In genomic region chr11:95611283-95611682, GRCm38 (mm10) we compare ENCODE assay signal across 17 mouse cellular contexts. TPM values are rescaled to one million over a fixed set of nuclear protein-coding genes. Genes with fewer than 3 reads are reported as not detected.
DNase-seq lines count a peak whose midpoint lies in the region; ATAC-seq and TF ChIP-seq lines count a peak whose summit lies in the region.
"Had no signal": no experiment of that assay in that cellular context is flagged by ENCODE, and none has a peak within 500 bp of the region (broad histone marks: within the 10 kb centered on the region; RNA-seq: fewer than 3 reads in every experiment).

No protein-coding gene starts in this region.

- TF ChIP-seq CTCF in left cerebral cortex, adult 2 months (IDR thresholded peaks at IDR 0.05), result no peak
- no peak for TF ChIP-seq CTCF in E14TG2a.4 (conservative IDR thresholded peaks at IDR 0.05; ENCODE audit: low read length)

- H3K4me1 ChIP-seq in heart, embryonic 10.5 days, result peaks cover 23% of the 10 kb centered on the region
- peaks cover 10% of the 10 kb centered on the region for H3K4me1 ChIP-seq in heart, embryonic 12.5 days (replicated peaks)
- H3K4me1 ChIP-seq in E14TG2a.4 (replicated peaks; ENCODE audit: low read depth, low read length), result peaks cover 54% of the 10 kb centered on the region
- peaks cover 33% of the 10 kb centered on the region for H3K4me1 ChIP-seq in embryonic facial prominence, embryonic 14.5 days (ENCODE audit: control insufficient read depth, insufficient read depth, low read length)
- H3K4me1 ChIP-seq: liver, embryonic 15.5 days had no signal

- no peak overlapping the region for H3K9ac ChIP-seq in heart, embryonic 12.5 days
- no peak overlapping the region for H3K9ac ChIP-seq in embryonic facial prominence, embryonic 14.5 days (ENCODE audit: low read depth, low read length)
- H3K9ac ChIP-seq: liver, embryonic 15.5 days; midbrain, embryonic 15.5 days had no signal

- H3K4me3 ChIP-seq in heart, embryonic 10.5 days, result no peak overlapping the region
- H3K4me3 ChIP-seq in heart, embryonic 12.5 days, result no peak overlapping the region
- no peak overlapping the region for H3K4me3 ChIP-seq in left cerebral cortex, adult 2 months
- peak overlapping the region; percentile 26 for H3K4me3 ChIP-seq in E14TG2a.4 (replicated peaks; ENCODE audit: low read length)
- H3K4me3 ChIP-seq in embryonic facial prominence, embryonic 14.5 days (ENCODE audit: low read depth, low read length), result no peak overlapping the region
- H3K4me3 ChIP-seq: liver, embryonic 15.5 days; megakaryocyte, embryonic 14.5 days had no signal

- no peak for DNase-seq in heart, embryonic 10.5 days (ENCODE audit: low spot score)
- peak; percentile 28 for DNase-seq in left cerebral cortex, postnatal 4 days
- DNase-seq in left cerebral cortex, adult 2 months (ENCODE audit: extremely low spot score in 1 of 2, low spot score in 2 of 2), result no peak
- DNase-seq in embryonic facial prominence, embryonic 14.5 days (ENCODE audit: low spot score), result peak; percentile 67
- no peak for DNase-seq in cerebellum, postnatal 4 days (ENCODE audit: low spot score in 2 of 2)
- no peak for DNase-seq in layer of hippocampus, adult 8-10 months (ENCODE audit: low spot score in 2 of 2)
- DNase-seq: adrenal gland, postnatal 36 days; cerebellum, adult 11-12 months; cerebellum, postnatal 25 days; kidney, adult 9 months; kidney, postnatal 4 days had no signal

- no peaks in the 10 kb centered on the region for H3K36me3 ChIP-seq in heart, embryonic 10.5 days
- H3K36me3 ChIP-seq in heart, embryonic 12.5 days, result no peaks in the 10 kb centered on the region
- no peaks in the 10 kb centered on the region for H3K36me3 ChIP-seq in E14TG2a.4 (ENCODE audit: insufficient read depth, low read length)
- no peaks in the 10 kb centered on the region for H3K36me3 ChIP-seq in embryonic facial prominence, embryonic 14.5 days (ENCODE audit: control insufficient read depth, insufficient read depth, low read length)
- H3K36me3 ChIP-seq: liver, embryonic 15.5 days; midbrain, embryonic 15.5 days had no signal

- H3K27me3 ChIP-seq in heart, embryonic 10.5 days (ENCODE audit: insufficient read depth, poor library complexity, severe bottlenecking), result peaks cover 58% of the 10 kb centered on the region
- peaks cover 14% of the 10 kb centered on the region for H3K27me3 ChIP-seq in heart, embryonic 12.5 days (replicated peaks)
- peaks cover 33% of the 10 kb centered on the region for H3K27me3 ChIP-seq in E14TG2a.4 (ENCODE audit: insufficient read depth, low read length)
- H3K27me3 ChIP-seq in embryonic facial prominence, embryonic 14.5 days (replicated peaks; ENCODE audit: control insufficient read depth, insufficient read depth, low read length), result no peaks in the 10 kb centered on the region
- H3K27me3 ChIP-seq: midbrain, embryonic 15.5 days had no signal

- H3K27ac ChIP-seq in heart, embryonic 10.5 days, result 0 out of 2 replicates have a peak overlapping the region, but pooled peaks have one; percentile 62
- no peak overlapping the region for H3K27ac ChIP-seq in heart, embryonic 12.5 days (ENCODE audit: poor library complexity, severe bottlenecking)
- H3K27ac ChIP-seq in left cerebral cortex, adult 2 months, result no peak overlapping the region
- H3K27ac ChIP-seq in embryonic facial prominence, embryonic 14.5 days (replicated peaks; ENCODE audit: low read depth, low read length), result peak overlapping the region; percentile 79
- H3K27ac ChIP-seq: liver, embryonic 15.5 days; midbrain, embryonic 15.5 days had no signal

- H3K4me2 ChIP-seq in heart, embryonic 12.5 days, result no peak overlapping the region
- H3K4me2 ChIP-seq in embryonic facial prominence, embryonic 14.5 days (ENCODE audit: low read depth, low read length), result peak overlapping the region; percentile 51
- H3K4me2 ChIP-seq: liver, embryonic 15.5 days had no signal

- no peak for ATAC-seq in heart, embryonic 12.5 days (ENCODE audit: insufficient number of reproducible peaks, low FRiP score)
- ATAC-seq in embryonic facial prominence, embryonic 14.5 days (ENCODE audit: low read depth), result 0 out of 2 replicates have a peak, but pooled peaks have one; percentile 17
- ATAC-seq: midbrain, embryonic 15.5 days had no signal

- WGBS in heart, embryonic 10.5 days, result 26% methylated on average over 4 of the region's 4 CpGs
- WGBS in heart, embryonic 12.5 days, result 26% methylated on average over 4 of the region's 4 CpGs
- 16% methylated on average over 4 of the region's 4 CpGs for WGBS in embryonic facial prominence, embryonic 14.5 days

- no peaks in the 10 kb centered on the region for H3K9me3 ChIP-seq in heart, embryonic 10.5 days
- H3K9me3 ChIP-seq in heart, embryonic 12.5 days (replicated peaks), result no peaks in the 10 kb centered on the region
- peaks cover 4% of the 10 kb centered on the region for H3K9me3 ChIP-seq in E14TG2a.4 (ENCODE audit: low read length)
- no peaks in the 10 kb centered on the region for H3K9me3 ChIP-seq in embryonic facial prominence, embryonic 14.5 days (ENCODE audit: control insufficient read depth, low read length)
- H3K9me3 ChIP-seq: liver, embryonic 15.5 days; megakaryocyte, embryonic 14.5 days; midbrain, embryonic 15.5 days had no signal

- intact Hi-C loops in left cerebral cortex, postnatal 4 days (cut with DNase I), result no loop called here
- intact Hi-C loops in left cerebral cortex, adult 2 months (cut with DNase I), result no loop called here

RNA-seq across cellular contexts. Expression of gene Ngfr, which starts 23.7 kb away (rescaled TPM):
- polyA plus RNA-seq in heart, embryonic 10.5 days (2016; fragmentation: Nextera tagmentation; extraction: Ambion mirVana), result 4.5 and 9.9 TPM in 2 replicates
- 3.9 and 5.0 TPM in 2 replicates for polyA plus RNA-seq in heart, embryonic 12.5 days (2016; fragmentation: Nextera tagmentation; extraction: Ambion mirVana)
- total RNA-seq in left cerebral cortex, postnatal 4 days (2021), result 1 to 10 TPM; 4.2 to 8.1 TPM
- 1 to 10 TPM in 1 of 2 experiments, under 1 TPM in 1; 0.93 to 1.3 TPM for total RNA-seq in left cerebral cortex, adult 2 months (2021)
- polyA plus RNA-seq in embryonic facial prominence, embryonic 14.5 days (2014; fragmentation: Nextera tagmentation; extraction: Ambion mirVana), result 47.5 and 58.7 TPM in 2 replicates
- 1 to 10 TPM; 1.9 to 2.8 (median 2.3) TPM for total RNA-seq in layer of hippocampus, adult 8-10 months (2022)
- total RNA-seq: MEL had no signal

RNA-seq across cellular contexts. Expression of gene Phb, which starts 55.5 kb away (rescaled TPM):
- 320 and 328 TPM in 2 replicates for polyA plus RNA-seq in heart, embryonic 10.5 days (2016; fragmentation: Nextera tagmentation; extraction: Ambion mirVana)
- 260 and 286 TPM in 2 replicates for polyA plus RNA-seq in heart, embryonic 12.5 days (2016; fragmentation: Nextera tagmentation; extraction: Ambion mirVana)
- total RNA-seq in left cerebral cortex, postnatal 4 days (2021), result 100 to 1,000 TPM in 1 of 2 experiments, 10 to 100 TPM in 1; 96.0 to 104 TPM
- total RNA-seq in left cerebral cortex, adult 2 months (2021), result 10 to 100 TPM; 70.0 to 74.0 TPM
- 238 and 240 TPM in 2 replicates for polyA plus RNA-seq in embryonic facial prominence, embryonic 14.5 days (2014; fragmentation: Nextera tagmentation; extraction: Ambion mirVana)
- total RNA-seq in layer of hippocampus, adult 8-10 months (2022), result 100 to 1,000 TPM in 1 of 4 experiments, 10 to 100 TPM in 3; 85.9 to 105 (median 94.0) TPM

Comparison
In these comparisons a context has a peak if more than half of its experiments do, and no peak if none do; other contexts are left out.
1. DNase-seq: peak in left cerebral cortex, postnatal 4 days (single experiment) and embryonic facial prominence, embryonic 14.5 days (single experiment); none in heart, embryonic 10.5 days (single experiment), left cerebral cortex, adult 2 months (0 of 2), cerebellum, postnatal 4 days (0 of 2) and layer of hippocampus, adult 8-10 months (0 of 2).
2. H3K27ac ChIP-seq: peak in heart, embryonic 10.5 days (single experiment) and embryonic facial prominence, embryonic 14.5 days (single experiment); none in heart, embryonic 12.5 days (single experiment) and left cerebral cortex, adult 2 months (single experiment).